Mouse (Mus musculus) lung, postnatal 36 days (tissue): ENCODE measurements around the gene Sec14l5.
A peak's percentile ranks its signal among the peaks of the same experiment; 100 is the strongest.
"Not testable (repeated sequence)": the region's sequence is repeated elsewhere in the genome, so short reads cannot be mapped to it uniquely, and the experiment has no call there.

Experiments used
- DNase-seq: peaks from one replicate; pipeline ENCODE4 v3.0.0; 2022; ENCODE audit warnings: mixed read lengths

Sec14l5 gene

GRCm38 (mm10) chr16:5221403-5221802 lies 74.5 kb downstream of the Sec14l5 start:
- DNase-seq: peak; percentile 69

DNA sequence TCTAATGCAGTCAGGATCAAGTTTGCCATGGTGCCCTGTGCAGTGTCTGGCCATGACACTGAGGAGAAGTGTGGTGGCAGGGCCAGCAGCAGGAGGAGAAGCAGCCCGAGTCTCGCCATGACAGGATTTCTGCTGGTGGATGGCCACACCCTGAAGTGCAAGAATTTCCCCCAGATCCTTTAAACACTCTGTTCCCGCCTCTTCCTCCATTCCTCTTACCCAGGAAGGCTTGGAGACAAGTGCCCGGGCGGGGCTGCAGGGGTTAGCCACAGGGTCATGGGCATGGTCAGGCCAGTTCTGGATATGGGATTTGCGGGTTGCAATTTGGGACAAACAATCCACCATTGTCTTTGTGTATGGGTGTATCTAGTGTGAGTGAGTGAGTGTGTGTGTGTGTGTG lies 75.2 kb downstream of the Sec14l5 start, which contains the start of gene AU021092:
AU021092 (minus strand) TSS at position 160 of the 400 bp plus-strand sequence.
- peak; percentile 74 for DNase-seq

GRCm38 (mm10) chr16:5226534-5226933 lies 79.6 kb downstream of the Sec14l5 start:
- DNase-seq: peak; percentile 68

GRCm38 (mm10) chr16:5227501-5227900 lies 80.6 kb downstream of the Sec14l5 start:
- DNase-seq: not testable (repeated sequence)

DNA sequence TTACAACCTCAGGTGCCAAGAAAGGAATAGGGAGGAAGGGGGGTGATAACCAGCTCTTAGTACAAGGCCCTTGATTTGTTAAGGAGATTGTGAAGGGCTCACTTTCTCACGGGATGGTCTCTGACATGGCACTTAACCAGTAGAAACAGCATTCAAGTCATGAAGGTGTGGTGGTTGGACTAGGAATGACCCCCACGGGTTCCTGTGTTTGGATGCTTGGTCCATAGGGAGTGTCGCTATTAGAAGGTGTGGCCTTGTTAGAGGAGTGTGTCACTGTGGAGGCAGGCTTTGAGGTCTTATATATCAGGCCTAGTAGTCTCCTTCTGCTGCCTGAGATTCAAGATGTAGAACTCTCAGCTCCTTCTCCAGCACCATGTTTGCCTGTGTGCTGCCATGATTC lies 81.2 kb downstream of the Sec14l5 start:
- DNase-seq: not testable (repeated sequence)

GRCm38 (mm10) chr16:5232982-5233381 lies 86.1 kb downstream of the Sec14l5 start:
- no peak for DNase-seq

GRCm38 (mm10) chr16:5233418-5234313 lies 86.8 kb downstream of the Sec14l5 start, which contains the start of gene Alg1:
Gene Alg1 (plus strand): TSS chr16:5233621.
- DNase-seq: peak; percentile 97
